Mouse (Mus musculus) ES-E14 (cell line): ENCODE measurements at regions not wholly inside any gene's neighbourhood (a gene's known extent, or its start where the extent isn't known, plus 50 kb on each side); places are given as distances from the start of the nearest gene placed in this dataset.

Experiments
- HCFC1 ChIP-seq: IDR thresholded peaks from 2 replicates; pipeline ENCODE4 v1.6.1; 2012; ENCODE audit warnings: low read length, inconsistent platforms, borderline replicate concordance; ENCODE audit not compliant: insufficient read depth
- MAFK ChIP-seq: IDR thresholded peaks from 2 replicates; pipeline ENCODE4 v1.6.1; 2014; ENCODE audit warnings: mild to moderate bottlenecking, low read depth, low read length, inconsistent platforms; ENCODE audit not compliant: insufficient read depth
- ZC3H11A ChIP-seq: IDR thresholded peaks from 2 replicates; pipeline ENCODE4 v1.6.1; 2012; ENCODE audit warnings: low read depth, mild to moderate bottlenecking, inconsistent platforms, low read length, borderline replicate concordance
- ZNF384 ChIP-seq: IDR thresholded peaks from 2 replicates; pipeline ENCODE4 v1.6.1; 2012; ENCODE audit warnings: low read depth, low read length, inconsistent platforms

- no peak for TF ChIP-seq HCFC1
- TF ChIP-seq MAFK = no peak
- no peak for TF ChIP-seq ZNF384
- no peak for TF ChIP-seq ZC3H11A
Measured at GRCm38 (mm10) chr6:100939042-100939441, 105.6 kb downstream of the Ppp4r2 start.
